Mouse (Mus musculus) NIH3T3 (cell line): ENCODE results near the gene Selenom.

Experiments
- DNase-seq: peaks from one replicate; pipeline ENCODE4 v3.0.0-alpha.2; 2012; ENCODE audit warnings: low read depth

The Selenom gene

GRCm38 (mm10) chr11:3513291-3513690 is 1.2 kb upstream of the Selenom start:
- DNase-seq = no peak

- DNase-seq = peak; percentile 41
Measured at GRCm38 (mm10) chr11:3515216-3515615, 732 bp downstream of the Selenom start.

GRCm38 (mm10) chr11:3515637-3516036 is 1.2 kb downstream of the Selenom start:
- DNase-seq = no peak

- no peak for DNase-seq
Measured at GRCm38 (mm10) chr11:3516121-3516520, 1.6 kb downstream of the Selenom start.

GRCm38 (mm10) chr11:3516859-3517845 is 2.7 kb downstream of the Selenom start:
- no peak for DNase-seq

- DNase-seq = no peak
Measured at GRCm38 (mm10) chr11:3517846-3518732, 3.6 kb downstream of the Selenom start.

- no peak for DNase-seq
Measured at GRCm38 (mm10) chr11:3519051-3519726, 4.7 kb downstream of the Selenom start.

- no peak for DNase-seq
Measured at GRCm38 (mm10) chr11:3519756-3520398, 5.4 kb downstream of the Selenom start.

GRCm38 (mm10) chr11:3520919-3521318 is 6.4 kb downstream of the Selenom start:
- no peak for DNase-seq

- DNase-seq = no peak
Measured at GRCm38 (mm10) chr11:3521339-3522224, 7.1 kb downstream of the Selenom start.

- no peak for DNase-seq
Measured at GRCm38 (mm10) chr11:3522285-3523000, 8.0 kb downstream of the Selenom start.

- DNase-seq = no peak
Measured at GRCm38 (mm10) chr11:3523840-3524582, 9.5 kb downstream of the Selenom start.

GRCm38 (mm10) chr11:3525560-3525959 is 11.1 kb downstream of the Selenom start:
- DNase-seq = no peak

- DNase-seq = no peak
Measured at GRCm38 (mm10) chr11:3526207-3526606, 11.7 kb downstream of the Selenom start.

GRCm38 (mm10) chr11:3526979-3527738 is 12.7 kb downstream of the Selenom start:
- DNase-seq = no peak

GRCm38 (mm10) chr11:3527766-3528165 is 13.3 kb downstream of the Selenom start:
- DNase-seq = no peak

GRCm38 (mm10) chr11:3528208-3528607 is 13.7 kb downstream of the Selenom start:
- DNase-seq = no peak
